Comparison of ENCODE assay signal across 19 mouse cellular contexts in genomic region chrX:47887401-47887800, GRCm38 (mm10). TPM values are rescaled to one million over a fixed set of nuclear protein-coding genes. Genes with fewer than 3 reads are reported as not detected.
"Had no signal": no experiment of that assay in that cellular context is flagged by ENCODE, and none has a peak within 500 bp of the region (broad histone marks: within the 10 kb centered on the region; RNA-seq: fewer than 3 reads in every experiment).

No protein-coding gene starts in this region.

- H3K9me3 ChIP-seq: lung, embryonic 15.5 days; midbrain, embryonic 10.5 days; midbrain, embryonic 12.5 days; neural tube, embryonic 13.5 days; neural tube, embryonic 15.5 days had no signal

- H3K36me3 ChIP-seq: lung, embryonic 15.5 days; midbrain, embryonic 10.5 days; midbrain, embryonic 12.5 days; neural tube, embryonic 15.5 days had no signal

- H3K4me1 ChIP-seq: lung, embryonic 15.5 days; midbrain, embryonic 10.5 days; midbrain, embryonic 12.5 days; neural tube, embryonic 13.5 days; neural tube, embryonic 15.5 days had no signal

- H3K9ac ChIP-seq: lung, embryonic 15.5 days; midbrain, embryonic 12.5 days; neural tube, embryonic 13.5 days; neural tube, embryonic 15.5 days had no signal

- H3K4me2 ChIP-seq: lung, embryonic 15.5 days; midbrain, embryonic 12.5 days; neural tube, embryonic 13.5 days; neural tube, embryonic 15.5 days had no signal

- H3K27me3 ChIP-seq: lung, embryonic 15.5 days; midbrain, embryonic 12.5 days; neural tube, embryonic 13.5 days; neural tube, embryonic 15.5 days had no signal

- DNase-seq: lung, adult 18-20 months; lung, postnatal 10 days; lung, postnatal 4 days; midbrain, embryonic 14.5 days; retina, postnatal 1 day; right cerebral cortex, adult 18-20 months; right cerebral cortex, postnatal 25 days; right cerebral cortex, postnatal 4 days; spleen, adult 18-20 months; thymus, adult 18-20 months; thymus, postnatal 14 days; thymus, postnatal 36 days had no signal

- H3K27ac ChIP-seq: lung, embryonic 15.5 days; midbrain, embryonic 10.5 days; midbrain, embryonic 12.5 days; neural tube, embryonic 13.5 days; neural tube, embryonic 15.5 days had no signal

- ATAC-seq: midbrain, embryonic 16.5 days had no signal

- H3K4me3 ChIP-seq: lung, embryonic 15.5 days; midbrain, embryonic 10.5 days; midbrain, embryonic 12.5 days; myocyte; neural tube, embryonic 13.5 days; neural tube, embryonic 15.5 days had no signal

RNA-seq across cellular contexts. Expression of gene Smarca1, which starts 5.4 kb away (rescaled TPM):
- polyA plus RNA-seq: myocyte had no signal
